Mouse (Mus musculus) cerebral cortex, adult 2 months (tissue): ENCODE results near the gene Hdac10.

Source experiments
- WGBS: fragments of 180-500 bp; shearing (Covaris S2); methylation state at CpG from one replicate; pipeline ENCODE4 v1.1.7; 2018; 5-methylcytosine and 5-hydroxymethylcytosine counted together

The Hdac10 gene

GRCm38 (mm10) chr15:89147895-89148294 is 19.4 kb upstream of the Hdac10 start:
- 58% methylated on average over 4 of the region's 4 CpGs for WGBS

- 24% methylated on average over 10 of the region's 10 CpGs for WGBS
Measured at GRCm38 (mm10) chr15:89147456-89147855, 19.0 kb upstream of the Hdac10 start.

DNA sequence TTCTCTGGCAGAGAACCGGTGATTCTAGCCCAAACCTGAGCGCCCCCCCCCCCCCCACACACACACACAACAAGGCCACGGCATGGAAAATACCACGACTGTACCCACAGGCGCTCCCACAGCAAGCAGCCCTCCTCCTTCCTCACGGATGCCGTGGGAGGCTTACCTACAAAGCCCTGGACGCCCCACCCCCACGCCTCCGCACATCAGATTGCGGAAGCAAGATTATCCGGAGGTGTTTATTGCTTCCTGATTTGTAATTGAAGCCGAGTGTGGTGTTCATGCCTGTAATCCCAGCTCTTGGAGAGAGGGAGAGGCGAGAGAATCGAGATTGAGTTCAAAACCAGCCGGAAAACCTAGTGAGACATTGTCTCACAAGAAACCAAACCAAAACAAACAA is 18.5 kb upstream of the Hdac10 start:
- WGBS: 7% methylated on average over 16 of the region's 16 CpGs

GRCm38 (mm10) chr15:89146537-89146936 is 18.0 kb upstream of the Hdac10 start:
- WGBS: 5% methylated on average over 27 of the region's 27 CpGs

DNA sequence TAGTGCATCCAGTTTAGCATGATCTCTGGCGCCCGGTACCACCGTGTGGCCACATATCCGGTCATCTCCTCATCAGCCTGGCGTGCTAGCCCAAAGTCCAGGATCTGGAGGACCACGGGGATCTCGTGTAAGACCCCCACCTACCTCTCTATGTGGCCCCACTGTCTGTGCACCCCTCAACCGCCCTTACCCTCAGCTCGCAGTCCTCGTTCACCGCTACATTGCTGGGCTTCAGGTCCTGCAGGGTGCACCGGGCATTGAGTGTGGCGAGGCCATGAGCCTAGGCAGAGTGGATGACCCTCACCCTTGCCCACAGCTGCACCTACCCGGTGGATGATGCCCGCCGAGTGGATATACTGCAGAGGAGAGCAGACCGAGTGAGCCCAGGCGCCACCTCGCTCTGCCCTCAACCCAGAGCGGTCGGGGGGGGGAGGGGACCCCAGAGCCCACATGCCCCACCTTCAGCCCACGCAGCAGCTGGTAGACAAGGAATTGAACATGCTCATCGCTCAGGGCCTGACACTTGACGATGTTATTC is 17.4 kb upstream of the Hdac10 start:
- 86% methylated on average over 24 of the region's 24 CpGs for WGBS

- WGBS: 86% methylated on average over 11 of the region's 11 CpGs
Measured at GRCm38 (mm10) chr15:89144965-89145364, 16.5 kb upstream of the Hdac10 start.

GRCm38 (mm10) chr15:89143134-89143533 is 14.6 kb upstream of the Hdac10 start:
- 91% methylated on average over 2 of the region's 2 CpGs for WGBS

DNA sequence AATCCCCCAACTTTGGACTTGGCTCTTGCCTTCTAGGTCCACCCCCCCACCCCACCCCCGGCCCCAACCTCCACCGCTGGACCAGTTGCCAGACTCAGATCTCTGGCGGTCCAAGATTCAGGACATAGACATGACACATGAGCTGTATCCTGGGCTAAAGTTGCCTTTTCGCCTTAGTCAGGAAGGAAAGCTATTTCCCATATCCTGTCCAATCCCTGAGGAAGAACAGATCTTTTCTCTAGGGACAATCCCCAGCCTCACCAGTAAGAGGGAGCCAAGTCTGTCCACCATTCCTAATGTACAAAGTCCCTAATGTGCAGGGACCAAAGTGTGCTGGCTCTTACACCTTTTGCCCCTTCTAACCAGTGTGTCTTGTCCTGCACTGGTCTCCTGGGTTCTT is 13.4 kb upstream of the Hdac10 start:
- 68% methylated on average over 4 of the region's 4 CpGs for WGBS

DNA sequence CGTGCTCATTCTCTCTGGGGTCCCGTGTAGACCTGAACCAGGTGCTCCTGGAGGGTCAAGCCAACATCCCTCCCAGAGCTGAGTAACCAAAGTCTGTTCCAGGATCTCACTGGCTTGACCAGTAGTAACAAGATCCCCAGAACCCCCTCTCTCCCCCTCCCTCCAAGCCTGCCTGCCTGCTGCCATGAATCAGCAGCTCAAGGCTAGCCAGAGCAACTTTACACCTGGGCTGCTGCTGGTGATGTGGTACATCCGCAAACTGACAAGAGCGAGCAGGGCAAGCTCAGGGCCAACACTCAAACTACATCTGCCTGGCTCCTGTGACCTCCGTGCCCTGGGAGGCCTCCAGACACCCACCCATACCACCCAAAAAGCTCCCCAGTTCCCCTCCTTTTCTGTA is 12.9 kb upstream of the Hdac10 start:
- 36% methylated on average over 5 of the region's 5 CpGs for WGBS

- WGBS: 2% methylated on average over 21 of the region's 21 CpGs
Measured at GRCm38 (mm10) chr15:89140659-89141252, 12.3 kb upstream of the Hdac10 start, which contains the start of gene Mapk12. Gene Mapk12 (minus strand): TSS chr15:89140703.

- WGBS: under 1% methylated on average over 53 of the region's 53 CpGs
Measured at GRCm38 (mm10) chr15:89140048-89140658, 11.7 kb upstream of the Hdac10 start.

GRCm38 (mm10) chr15:89138531-89138930 is 10.0 kb upstream of the Hdac10 start:
- whole genome bisulfite sequencing: 97% methylated on average over 6 of the region's 6 CpGs

GRCm38 (mm10) chr15:89138046-89138405 is 9.5 kb upstream of the Hdac10 start:
- 84% methylated on average over 7 of the region's 7 CpGs for WGBS

DNA sequence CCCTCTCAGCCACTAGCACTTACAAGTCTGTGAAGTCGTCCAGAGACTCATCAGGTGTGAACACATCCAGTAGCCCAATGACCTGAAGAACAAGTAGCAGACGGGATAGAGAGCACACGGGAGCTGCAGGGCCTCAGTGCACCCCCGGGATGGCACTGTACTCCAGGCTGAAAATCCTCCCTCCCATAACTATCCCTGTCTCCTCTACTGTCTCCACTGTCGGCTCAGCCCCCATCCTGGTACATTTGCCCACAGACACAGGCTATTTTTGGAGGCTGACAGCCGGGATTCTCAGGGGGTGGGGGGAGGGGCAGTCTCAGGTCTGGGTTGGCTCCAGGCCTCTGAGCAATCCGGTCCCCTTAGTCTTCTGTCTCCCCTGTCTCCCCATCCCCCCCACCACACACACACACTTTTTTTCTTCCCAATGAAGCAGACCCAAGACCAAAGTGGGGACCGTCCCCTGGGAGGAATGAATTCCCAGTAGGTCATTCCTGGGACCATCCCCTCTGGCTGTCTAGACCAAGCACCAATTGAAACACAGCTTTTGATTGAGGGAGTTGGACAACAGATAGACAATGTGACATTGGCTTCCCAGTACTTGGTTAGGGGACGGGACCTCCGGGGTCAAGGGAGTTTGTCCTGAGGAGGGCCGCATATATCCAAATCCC is 9.0 kb upstream of the Hdac10 start:
- WGBS: 58% methylated on average over 11 of the region's 11 CpGs

DNA sequence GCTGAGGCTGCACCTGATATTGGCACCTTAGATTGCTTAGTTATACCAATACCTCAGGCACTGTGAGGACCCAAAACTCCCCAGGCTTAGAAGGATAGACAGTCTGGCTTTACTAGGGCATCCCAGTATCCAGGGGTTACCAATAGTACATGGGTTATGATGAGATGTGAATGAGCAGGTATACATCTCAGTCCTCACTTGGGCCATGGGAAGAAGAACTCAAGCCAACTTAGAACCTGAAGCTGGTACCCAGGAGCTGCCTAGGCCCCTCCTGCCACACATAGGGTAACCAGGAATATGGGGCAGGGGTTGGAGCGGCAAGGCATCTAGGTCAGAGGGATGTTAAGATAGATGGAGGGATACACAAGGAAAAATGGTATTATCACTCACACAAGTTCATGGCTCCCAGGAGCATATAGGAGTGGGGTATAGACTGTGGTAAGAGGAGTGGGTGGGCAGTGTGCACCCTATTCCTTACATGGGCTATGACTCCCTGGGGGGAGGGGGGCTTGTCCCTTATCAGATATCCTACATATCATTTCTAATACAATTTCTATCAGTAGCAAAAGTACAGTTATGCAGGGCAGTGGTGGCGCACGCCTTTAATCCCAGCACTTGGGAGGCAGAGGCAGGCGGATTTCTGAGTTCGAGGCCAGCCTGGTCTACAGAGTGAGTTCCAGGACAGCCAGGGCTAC is 8.1 kb upstream of the Hdac10 start:
- 98% methylated on average over 5 of the region's 5 CpGs for WGBS

- WGBS: 94% methylated on average over 3 of the region's 3 CpGs
Measured at GRCm38 (mm10) chr15:89131316-89131715, 2.8 kb upstream of the Hdac10 start.

GRCm38 (mm10) chr15:89127364-89127940 is 1.0 kb downstream of the Hdac10 start:
- 66% methylated on average over 8 of the region's 8 CpGs for WGBS

DNA sequence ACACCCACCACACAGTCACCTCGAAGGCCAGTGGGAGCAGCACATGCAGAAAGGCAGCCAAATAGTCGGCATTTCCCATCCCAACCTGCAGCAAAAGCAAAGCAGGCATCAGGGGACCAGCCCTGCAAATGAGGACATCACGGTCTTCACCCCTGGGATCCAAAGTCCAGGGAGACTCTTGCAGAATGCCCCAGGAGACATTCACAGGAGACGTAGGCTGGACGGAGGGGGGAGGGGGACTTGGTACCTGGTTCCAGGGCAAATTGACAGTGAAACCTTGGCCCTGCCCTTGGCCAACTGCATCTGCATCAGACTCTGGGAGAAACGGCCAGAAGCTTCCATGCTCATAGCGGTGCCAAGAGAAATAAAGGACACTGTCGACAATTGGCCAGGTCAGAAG is 1.9 kb downstream of the Hdac10 start:
- WGBS: 87% methylated on average over 8 of the region's 8 CpGs

DNA sequence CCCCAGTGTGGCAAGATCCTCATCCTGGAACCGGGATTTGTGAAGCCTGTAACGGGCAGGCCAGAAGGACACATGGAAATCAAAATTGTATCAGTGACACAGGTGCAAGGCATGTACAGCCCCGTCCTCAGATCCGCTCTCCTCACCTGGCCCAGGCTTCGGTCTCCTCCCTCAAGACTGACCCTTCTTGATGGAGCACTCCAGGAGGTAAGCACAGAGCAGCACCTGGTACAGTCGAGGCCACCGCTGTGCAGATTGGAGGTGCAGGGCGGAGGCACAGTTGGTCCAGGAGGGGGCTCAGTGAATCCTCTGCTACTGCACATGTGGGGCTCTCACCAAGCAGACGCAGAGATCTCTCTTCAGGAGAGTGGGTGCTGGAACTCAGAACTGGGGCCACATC is 3.1 kb downstream of the Hdac10 start:
- 96% methylated on average over 9 of the region's 9 CpGs for WGBS

DNA sequence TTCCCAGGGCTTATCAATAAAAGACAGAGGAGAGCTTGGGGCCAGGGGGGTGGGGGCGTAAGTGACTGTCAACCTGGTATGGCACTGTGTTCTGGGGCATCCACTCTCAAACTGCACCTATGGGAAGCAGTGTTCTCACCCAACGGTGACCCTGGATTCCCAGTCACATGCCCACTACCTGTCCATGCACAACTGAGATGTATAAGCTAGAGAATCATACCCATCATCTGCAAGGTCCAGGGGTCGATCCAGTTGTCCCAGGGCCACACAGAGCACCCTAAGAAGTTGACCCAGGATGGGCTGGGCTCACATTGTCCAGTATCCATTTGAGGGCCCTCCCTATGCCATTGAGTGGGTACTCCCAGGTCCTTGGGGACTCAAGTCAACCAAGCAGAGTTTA is 4.2 kb downstream of the Hdac10 start:
- WGBS: 93% methylated on average over 3 of the region's 3 CpGs

DNA sequence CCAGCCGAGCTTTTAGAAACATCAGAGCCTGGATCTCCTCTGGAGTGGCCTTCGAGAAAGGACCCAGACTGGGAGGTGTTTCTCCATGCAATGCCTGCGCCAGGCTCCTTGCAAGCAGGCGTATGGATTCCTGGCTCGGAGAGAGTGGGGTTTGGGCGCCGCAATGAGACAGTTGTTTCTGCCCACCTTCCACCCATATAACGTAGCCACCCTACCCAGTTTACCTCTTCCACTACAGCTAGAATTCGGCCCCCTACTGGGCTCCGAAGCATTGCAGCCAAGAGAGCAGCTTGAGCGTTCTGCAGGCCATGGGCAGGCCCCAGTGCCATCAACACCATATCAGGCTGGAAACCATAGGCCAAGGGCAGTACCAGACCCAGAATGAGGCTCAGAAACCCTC is 4.9 kb downstream of the Hdac10 start:
- 17% methylated on average over 11 of the region's 11 CpGs for WGBS
